Mouse (Mus musculus): ENCODE results near the gene Fkbp1a.

GRCm38 (mm10) chr2:151513525-151514285 lies 28.6 kb upstream of the Fkbp1a start:
- TF ChIP-seq POLR2A (IDR thresholded peaks at IDR 0.05; ENCODE audit: low read depth, low read length) (no peak), CTCF (conservative IDR thresholded peaks at IDR 0.05; ENCODE audit: insufficient read depth, insufficient read length, low read depth, low read length) (peak; percentile 17; the same call in 1 of the 2 replicates)
